8 mouse cellular contexts compared by ENCODE assay signal in the genomic region with DNA sequence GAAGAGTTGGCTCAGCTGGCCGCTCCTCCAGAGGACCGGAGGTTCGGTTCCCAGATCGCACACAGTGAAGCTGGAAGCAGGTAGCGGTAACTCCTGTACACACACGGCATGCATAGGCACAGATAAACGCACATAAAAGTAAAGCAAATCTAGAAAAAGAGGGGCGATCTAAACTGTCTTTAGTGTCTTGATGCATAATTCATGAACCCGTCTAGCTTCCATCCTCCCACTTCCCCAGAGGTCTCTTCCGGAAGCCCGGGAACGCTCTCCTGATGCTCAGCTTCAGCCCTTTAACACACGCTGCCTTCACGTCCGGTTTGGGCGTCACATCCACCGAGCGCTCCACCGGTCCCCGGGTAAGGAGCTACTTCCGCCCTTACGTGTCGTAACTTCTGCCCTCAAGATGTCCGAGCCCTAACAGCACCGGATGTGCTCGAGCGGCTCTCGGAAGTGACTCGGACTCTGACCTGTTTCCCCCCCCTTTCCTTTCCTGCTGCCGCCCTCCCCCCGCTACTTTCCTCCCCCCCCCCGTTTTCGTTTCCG. TPM values are rescaled to one million over a fixed set of nuclear protein-coding genes. Genes with fewer than 3 reads are reported as not detected.
DNase-seq lines count a peak whose midpoint lies in the region; ATAC-seq and TF ChIP-seq lines count a peak whose summit lies in the region.

No protein-coding gene starts in this region.

- DNase-seq in ES-E14 (ENCODE audit: low read depth, low spot score) = peak; percentile 94
- DNase-seq in cerebellum, adult 11-12 months = peak; percentile 99
- peak; percentile 97 for DNase-seq in heart, postnatal 25 days (ENCODE audit: low spot score)
- DNase-seq in layer of hippocampus, adult 18-20 months (ENCODE audit: low spot score in 2 of 2) = peak; percentile 99
- DNase-seq in lung, adult 2 months = peak; percentile 97
- DNase-seq in thymus, adult 18-20 months = peak; percentile 97 to 99

- peak overlapping the region; percentile 69 to 97 for H3K4me3 ChIP-seq in ES-E14 (ENCODE audit: insufficient read depth in 1 of 2, low read depth in 1 of 2, low read length in 2 of 2, poor library complexity in 1 of 2, severe bottlenecking in 1 of 2)
- H3K4me3 ChIP-seq in forebrain, embryonic 15.5 days = peak overlapping the region; percentile 91
- peak overlapping the region; percentile 88 for H3K4me3 ChIP-seq in lung, adult 2 months (replicated peaks; ENCODE audit: extremely low read depth, low read depth, low read length)

- peak overlapping the region; percentile 83 for H3K4me2 ChIP-seq in forebrain, embryonic 15.5 days (replicated peaks)

- intact Hi-C loops in heart, postnatal 25 days (cut with DNase I) = loop anchor here (1.0 to 10.0 kb wide), 4 partner anchors 31 to 294 kb away; a partner anchor contains a TSS

- in situ Hi-C loops in ES-E14 (cut with MboI; ENCODE audit: low sequenced_read_pairs in 2 of 2, unreplicated experiment in 2 of 2) = no loop called here

- ATAC-seq in forebrain, embryonic 15.5 days (replicated peaks) = peak; percentile 98
- peak; percentile 97 for ATAC-seq in neutrophil, adult 5-6 weeks (ENCODE audit: extremely low read depth, insufficient number of reproducible peaks, low FRiP score, poor library complexity, severe bottlenecking)

- TF ChIP-seq POLR2A in lung, adult 2 months (IDR thresholded peaks at IDR 0.05; ENCODE audit: borderline replicate concordance, extremely low read depth, low read depth, low read length) = peak; percentile 86

- no peaks in the 10 kb centered on the region for H3K9me3 ChIP-seq in ES-E14 (ENCODE audit: control insufficient read depth, insufficient read depth, low read depth, low read length)
- no peaks in the 10 kb centered on the region for H3K9me3 ChIP-seq in forebrain, embryonic 15.5 days

- H3K27me3 ChIP-seq in forebrain, embryonic 15.5 days = no peaks in the 10 kb centered on the region

- peak overlapping the region; percentile 93 for H3K27ac ChIP-seq in ES-E14 (ENCODE audit: insufficient read depth, low read depth, low read length, poor library complexity, severe bottlenecking)
- peak overlapping the region; percentile 99 for H3K27ac ChIP-seq in forebrain, embryonic 15.5 days (replicated peaks)

- H3K36me3 ChIP-seq in ES-E14 (ENCODE audit: control insufficient read depth, insufficient read depth, low read length, poor library complexity, severe bottlenecking) = peaks cover 2% of the 10 kb centered on the region; the same call in 1 of the 2 replicates
- peaks cover 17% of the 10 kb centered on the region for H3K36me3 ChIP-seq in forebrain, embryonic 15.5 days

- 2% methylated on average over 33 of the region's 34 CpGs for WGBS in forebrain, embryonic 15.5 days
- under 1% methylated on average over 30 of the region's 34 CpGs for WGBS in lung, adult 2 months

- H3K4me1 ChIP-seq in ES-E14 (ENCODE audit: control insufficient read depth in 2 of 2, insufficient read depth in 2 of 2, low read length in 2 of 2, poor library complexity in 1 of 2) = peaks cover 4 to 8% of the 10 kb centered on the region in 2 experiments; a peak in 3 of 4 replicates
- peaks cover 45% of the 10 kb centered on the region for H3K4me1 ChIP-seq in forebrain, embryonic 15.5 days
- no peaks in the 10 kb centered on the region; the same call in 1 of the 2 replicates for H3K4me1 ChIP-seq in lung, adult 2 months (ENCODE audit: control insufficient read depth, insufficient read depth, low read length)

- no peak for TF ChIP-seq CTCF in lung, adult 2 months (IDR thresholded peaks at IDR 0.05; ENCODE audit: insufficient read depth, low read length)

- peak overlapping the region; percentile 95 for H3K9ac ChIP-seq in ES-E14 (ENCODE audit: insufficient read depth, low read depth, low read length, poor library complexity, severe bottlenecking)
- H3K9ac ChIP-seq in forebrain, embryonic 15.5 days (replicated peaks) = peak overlapping the region; percentile 86

TF ChIP-seq in ES-E14, 5 proteins besides CTCF, POLR2A, EP300 and RAD21:
- TF ChIP-seq HCFC1 (IDR thresholded peaks at IDR 0.05; ENCODE audit: borderline replicate concordance, insufficient read depth, low read length) (peak; percentile 95), ZC3H11A (IDR thresholded peaks at IDR 0.05; ENCODE audit: borderline replicate concordance, low read depth, low read length) (no peak), MAFK (IDR thresholded peaks at IDR 0.05; ENCODE audit: insufficient read depth, low read depth, low read length) (no peak), ZNF384 (IDR thresholded peaks at IDR 0.05; ENCODE audit: low read depth, low read length) (peak; percentile 78), CHD2 (IDR thresholded peaks at IDR 0.05; ENCODE audit: low read depth, low read length) (peak; percentile 44; the same call in 1 of the 2 replicates)

RNA-seq across cellular contexts. Expression of a gene that starts 0.3 kb away (rescaled TPM):
- 25.1 and 25.6 TPM in 2 replicates for total RNA-seq in ES-E14 (2012; rRNA removed)
- polyA plus RNA-seq in forebrain, embryonic 15.5 days (2015; fragmentation: Nextera tagmentation; extraction: Ambion mirVana) = 16.7 and 21.7 TPM in 2 replicates
- 10 to 100 TPM; 19.2 to 22.0 TPM for total RNA-seq in heart, postnatal 25 days (2021)
- total RNA-seq in layer of hippocampus, adult 18-20 months (2021) = 10 to 100 TPM; 43.1 to 44.9 TPM
- polyA plus RNA-seq in lung, adult 2 months (2012; rRNA removed) = 44.8 and 48.4 TPM in 2 replicates
- 45.1 and 58.1 TPM in 2 replicates for total RNA-seq in neutrophil, adult 5-6 weeks (2017)

RNA-seq across cellular contexts. Expression of a gene that starts 12.2 kb away (rescaled TPM):
- total RNA-seq in ES-E14 (2012; rRNA removed) = 2.9 and 6.1 TPM in 2 replicates
- polyA plus RNA-seq in forebrain, embryonic 15.5 days (2015; fragmentation: Nextera tagmentation; extraction: Ambion mirVana) = 29.9 and 30.4 TPM in 2 replicates
- 1 to 10 TPM in 1 of 2 experiments, under 1 TPM in 1; 0.49 to 1.1 TPM for total RNA-seq in heart, postnatal 25 days (2021)
- total RNA-seq in layer of hippocampus, adult 18-20 months (2021) = 100 to 1,000 TPM; 168 to 191 TPM
- polyA plus RNA-seq in lung, adult 2 months (2012; rRNA removed) = 1.4 and 2.2 TPM in 2 replicates
- total RNA-seq in neutrophil, adult 5-6 weeks (2017) = not detected in 2 replicates

RNA-seq across cellular contexts. Expression of a gene that starts 30.9 kb away (rescaled TPM):
- 32.4 and 50.2 TPM in 2 replicates for total RNA-seq in ES-E14 (2012; rRNA removed)
- 207 and 211 TPM in 2 replicates for polyA plus RNA-seq in forebrain, embryonic 15.5 days (2015; fragmentation: Nextera tagmentation; extraction: Ambion mirVana)
- 10 to 100 TPM; 35.0 to 35.6 TPM for total RNA-seq in heart, postnatal 25 days (2021)
- 10 to 100 TPM; 54.1 to 54.6 TPM for total RNA-seq in layer of hippocampus, adult 18-20 months (2021)
- 30.3 and 50.5 TPM in 2 replicates for polyA plus RNA-seq in lung, adult 2 months (2012; rRNA removed)
- 136 and 143 TPM in 2 replicates for total RNA-seq in neutrophil, adult 5-6 weeks (2017)

RNA-seq across cellular contexts. Expression of a gene that starts 40.8 kb away (rescaled TPM):
- 9.6 and 31.2 TPM in 2 replicates for total RNA-seq in ES-E14 (2012; rRNA removed)
- 21.9 and 26.2 TPM in 2 replicates for polyA plus RNA-seq in forebrain, embryonic 15.5 days (2015; fragmentation: Nextera tagmentation; extraction: Ambion mirVana)
- 1 to 10 TPM; 2.5 to 4.1 TPM for total RNA-seq in heart, postnatal 25 days (2021)
- 10 to 100 TPM; 15.7 to 17.7 TPM for total RNA-seq in layer of hippocampus, adult 18-20 months (2021)
- 23.7 TPM in 2 replicates for polyA plus RNA-seq in lung, adult 2 months (2012; rRNA removed)
- total RNA-seq in neutrophil, adult 5-6 weeks (2017) = 26.8 and 32.7 TPM in 2 replicates

RNA-seq across cellular contexts. Expression of a gene that starts 43.3 kb away (rescaled TPM):
- 138 and 141 TPM in 2 replicates for total RNA-seq in ES-E14 (2012; rRNA removed)
- 90.2 and 93.6 TPM in 2 replicates for polyA plus RNA-seq in forebrain, embryonic 15.5 days (2015; fragmentation: Nextera tagmentation; extraction: Ambion mirVana)
- total RNA-seq in heart, postnatal 25 days (2021) = 10 to 100 TPM; 85.8 to 88.6 TPM
- 100 to 1,000 TPM; 154 to 161 TPM for total RNA-seq in layer of hippocampus, adult 18-20 months (2021)
- 178 and 213 TPM in 2 replicates for polyA plus RNA-seq in lung, adult 2 months (2012; rRNA removed)
- total RNA-seq in neutrophil, adult 5-6 weeks (2017) = 19.1 and 23.7 TPM in 2 replicates

Comparison
In these comparisons a context has a peak if more than half of its experiments do, and no peak if none do; other contexts are left out.
1. Peak in every context shown above with its lines: DNase-seq, ATAC-seq, H3K4me3 ChIP-seq and H3K27ac ChIP-seq.
2. RNA of a gene that starts 12.2 kb away (total RNA-seq): 168 to 191 TPM in layer of hippocampus, adult 18-20 months; 2.9 to 6.1 TPM in ES-E14, 0.49 to 1.1 TPM in heart, postnatal 25 days and not detected in neutrophil, adult 5-6 weeks; every median in the first group is over 10 times any median in the second.